Mouse (Mus musculus) cerebellum, adult 2 months (tissue): Measurements from ENCODE around the gene Nfxl1. TPM values are rescaled to one million over a fixed set of nuclear protein-coding genes. Genes with fewer than 3 reads are reported as not detected.

Experiments
- DNase-seq, 2 experiments: peaks; one replicate each; pipeline ENCODE4 v3.0.0; 2021
- H3K27ac ChIP-seq: fragments of 200-500 bp; 2 replicates; pipeline ENCODE4 v1.5.1; 2012; ENCODE audit warnings: low read length, control low read depth, inconsistent platforms; ENCODE audit not compliant: insufficient read depth
- H3K27me3 ChIP-seq: fragments of 200-500 bp; 2 replicates; pipeline ENCODE4 v1.6.1; 2012; ENCODE audit warnings: inconsistent platforms, mild to moderate bottlenecking, low read length, moderate library complexity; ENCODE audit not compliant: control insufficient read depth, insufficient read depth
- H3K4me1 ChIP-seq: fragments of 200-500 bp; 2 replicates; pipeline ENCODE4 v1.6.1; 2011; ENCODE audit warnings: low read length; ENCODE audit not compliant: control insufficient read depth, insufficient read depth
- H3K4me3 ChIP-seq: fragments of 200-500 bp; replicated peaks from 2 replicates; pipeline ENCODE3; 2011; ENCODE audit warnings: mild to moderate bottlenecking, low read depth, low read length, control low read depth; ENCODE audit not compliant: insufficient read depth
- CTCF ChIP-seq: fragments of 200-500 bp; IDR thresholded peaks from 2 replicates; pipeline ENCODE4 v1.5.1; 2011; ENCODE audit warnings: low read depth, mild to moderate bottlenecking, control low read depth, low read length, moderate library complexity, borderline replicate concordance; ENCODE audit not compliant: insufficient read depth
- POLR2A ChIP-seq: fragments of 200-500 bp; IDR thresholded peaks from 2 replicates; pipeline ENCODE4 v1.6.1; 2011; ENCODE audit warnings: low read length, control low read depth, borderline replicate concordance; ENCODE audit not compliant: insufficient read depth
- WGBS: fragments of 180-500 bp; shearing (Covaris S2); methylation state at CpG from one replicate; pipeline ENCODE4 v1.1.7; 2018; 5-methylcytosine and 5-hydroxymethylcytosine counted together
- polyA plus RNA-seq: library from polyadenylated mRNA; depleted of rRNA; stranded (reverse); fragments of >200 nt; gene quantifications from 2 replicates; pipeline ENCODE4 v1.2.3, GENCODE M21; 2012

The Nfxl1 gene
- polyA plus RNA-seq, 1 experiment: 10.9 TPM

GRCm38 (mm10) chr5:72503531-72504523 lies 55.7 kb downstream of the Nfxl1 start, which contains the start of gene Corin:
Corin (minus strand) TSS chr5:72504473.
- WGBS: 2% methylated on average over 64 of the region's 64 CpGs
- no peak for DNase-seq
- Histone ChIP-seq H3K27me3 (no peaks in the 10 kb centered on the region; the same call in 1 of the 2 replicates), H3K4me1 (no peaks in the 10 kb centered on the region), H3K27ac (no peak within 1 kb of the TSS), H3K4me3 (no peak within 1 kb of the TSS)
- TF ChIP-seq POLR2A: no peak
- TF ChIP-seq CTCF: no peak

GRCm38 (mm10) chr5:72502778-72503177 lies 56.7 kb downstream of the Nfxl1 start:
- Histone ChIP-seq H3K27ac (no peak overlapping the region), H3K4me1 (no peaks in the 10 kb centered on the region), H3K4me3 (no peak overlapping the region), H3K27me3 (no peaks in the 10 kb centered on the region; the same call in 1 of the 2 replicates)
- DNase-seq: no peak
- TF ChIP-seq POLR2A: no peak
- 67% methylated on average over 8 of the region's 8 CpGs for WGBS

- WGBS: 67% methylated on average over 3 of the region's 3 CpGs
- Histone ChIP-seq H3K27ac (no peak overlapping the region), H3K4me1 (no peaks in the 10 kb centered on the region), H3K4me3 (no peak overlapping the region), H3K27me3 (no peaks in the 10 kb centered on the region; the same call in 1 of the 2 replicates)
- no peak for DNase-seq
- no peak for TF ChIP-seq CTCF
- no peak for TF ChIP-seq POLR2A
Measured at GRCm38 (mm10) chr5:72501763-72502162, 57.7 kb downstream of the Nfxl1 start.

- no peak overlapping the region for H3K27ac ChIP-seq
- 81% methylated on average over 10 of the region's 10 CpGs for WGBS
- no peaks in the 10 kb centered on the region for H3K4me1 ChIP-seq
- no peak overlapping the region for H3K4me3 ChIP-seq
- TF ChIP-seq CTCF (no peak), POLR2A (no peak)
- DNase-seq: no peak
- no peaks in the 10 kb centered on the region for H3K27me3 ChIP-seq
Measured at GRCm38 (mm10) chr5:72498271-72498670, 61.2 kb downstream of the Nfxl1 start.

DNA sequence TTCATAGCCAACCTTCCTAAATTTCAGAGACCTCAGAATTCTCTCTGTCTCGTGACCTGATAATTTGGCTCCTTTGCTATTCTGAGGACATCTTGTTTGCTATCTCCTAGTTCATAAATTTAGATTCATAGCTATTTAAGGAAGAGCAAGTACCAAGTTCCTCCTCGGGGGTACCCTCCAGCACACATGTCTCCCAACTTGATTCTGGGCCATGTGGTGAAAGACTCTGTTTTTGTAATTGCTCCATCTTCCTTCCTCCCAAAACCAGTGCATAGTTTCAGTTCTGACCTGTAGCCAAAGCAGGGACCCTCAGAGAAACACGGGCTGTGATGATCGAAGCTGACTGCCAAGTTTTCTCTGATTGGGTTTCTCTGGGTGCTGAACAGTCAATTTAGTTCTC lies 62.7 kb downstream of the Nfxl1 start:
- 54% methylated on average over 4 of the region's 4 CpGs for WGBS
- TF ChIP-seq CTCF (no peak), POLR2A (no peak)
- no peak overlapping the region for H3K4me3 ChIP-seq
- DNase-seq: no peak
- no peaks in the 10 kb centered on the region for H3K4me1 ChIP-seq
- H3K27ac ChIP-seq: no peak overlapping the region
- no peaks in the 10 kb centered on the region for H3K27me3 ChIP-seq

- Histone ChIP-seq H3K27ac (no peak overlapping the region), H3K4me3 (no peak overlapping the region), H3K27me3 (no peaks in the 10 kb centered on the region), H3K4me1 (no peaks in the 10 kb centered on the region)
- TF ChIP-seq CTCF: no peak
- no peak for TF ChIP-seq POLR2A
- no peak for DNase-seq
- WGBS: 54% methylated on average over 7 of the region's 7 CpGs
Measured at GRCm38 (mm10) chr5:72493906-72494305, 65.6 kb downstream of the Nfxl1 start.

DNA sequence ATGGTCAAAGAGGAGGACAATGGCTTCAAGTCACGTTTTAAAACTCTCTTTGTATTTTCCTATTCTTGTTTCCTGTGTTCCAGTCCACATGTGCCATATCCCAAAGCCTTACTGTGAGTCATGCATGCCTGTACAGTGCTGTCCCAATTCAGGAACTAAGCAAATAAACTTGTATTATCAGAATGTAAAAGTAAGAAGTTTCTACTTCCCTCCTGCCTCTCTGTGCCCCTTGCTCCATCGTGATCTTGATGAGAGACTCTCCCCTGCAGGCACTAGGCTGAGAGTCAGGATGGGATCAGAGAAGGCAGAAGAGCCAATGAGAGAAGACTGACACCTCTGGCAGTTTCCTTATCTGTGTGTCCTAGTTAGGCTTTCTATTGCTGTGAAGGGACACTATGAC lies 68.3 kb downstream of the Nfxl1 start:
- TF ChIP-seq CTCF: no peak
- no peak for TF ChIP-seq POLR2A
- 62% methylated on average over 2 of the region's 2 CpGs for WGBS
- no peak overlapping the region for H3K27ac ChIP-seq
- no peak overlapping the region for H3K4me3 ChIP-seq
- H3K4me1 ChIP-seq: no peaks in the 10 kb centered on the region
- no peak for DNase-seq
- H3K27me3 ChIP-seq: no peaks in the 10 kb centered on the region

- H3K4me1 ChIP-seq: no peaks in the 10 kb centered on the region
- 27% methylated on average over 7 of the region's 7 CpGs for WGBS
- no peak overlapping the region for H3K4me3 ChIP-seq
- TF ChIP-seq CTCF: no peak
- no peak for TF ChIP-seq POLR2A
- DNase-seq: no peak
- H3K27ac ChIP-seq: no peak overlapping the region
- H3K27me3 ChIP-seq: no peaks in the 10 kb centered on the region
Measured at GRCm38 (mm10) chr5:72480456-72480855, 79.0 kb downstream of the Nfxl1 start.
